Comparison of ENCODE assay signal across 11 mouse cellular contexts in genomic region chr9:52792596-52792995, GRCm38 (mm10).
DNase-seq lines count a peak whose midpoint lies in the region; ATAC-seq lines count a peak whose summit lies in the region.
"Had no signal": no experiment of that assay in that cellular context is flagged by ENCODE, and none has a peak within 500 bp of the region (broad histone marks: within the 10 kb centered on the region; RNA-seq: fewer than 3 reads in every experiment).

No protein-coding gene starts in this region.

- ATAC-seq in forebrain, embryonic 14.5 days, result no peak
- no peak for ATAC-seq in forebrain, embryonic 13.5 days
- ATAC-seq in liver, embryonic 12.5 days, result no peak
- ATAC-seq: midbrain, embryonic 16.5 days; Patski had no signal

- no peak overlapping the region for H3K4me3 ChIP-seq in forebrain, embryonic 14.5 days (ENCODE audit: low read depth, low read length)
- H3K4me3 ChIP-seq in forebrain, embryonic 13.5 days, result no peak overlapping the region
- H3K4me3 ChIP-seq in liver, embryonic 12.5 days, result no peak overlapping the region
- H3K4me3 ChIP-seq: limb, embryonic 10.5 days had no signal

- H3K4me2 ChIP-seq in forebrain, embryonic 14.5 days (ENCODE audit: low read length), result no peak overlapping the region
- no peak overlapping the region for H3K4me2 ChIP-seq in forebrain, embryonic 13.5 days
- H3K4me2 ChIP-seq in liver, embryonic 12.5 days, result no peak overlapping the region

- H3K4me1 ChIP-seq in forebrain, embryonic 14.5 days (ENCODE audit: control insufficient read depth, insufficient read depth, low read length), result no peaks in the 10 kb centered on the region
- H3K4me1 ChIP-seq in forebrain, embryonic 13.5 days, result no peaks in the 10 kb centered on the region
- H3K4me1 ChIP-seq in liver, embryonic 12.5 days, result no peaks in the 10 kb centered on the region
- H3K4me1 ChIP-seq: limb, embryonic 10.5 days had no signal

- no peak overlapping the region for H3K27ac ChIP-seq in forebrain, embryonic 14.5 days (ENCODE audit: low read depth, low read length)
- H3K27ac ChIP-seq in forebrain, embryonic 13.5 days, result no peak overlapping the region
- H3K27ac ChIP-seq in liver, embryonic 12.5 days, result no peak overlapping the region
- H3K27ac ChIP-seq: limb, embryonic 10.5 days had no signal

- DNase-seq in forebrain, embryonic 14.5 days (ENCODE audit: low spot score), result peak; percentile 32
- peak; percentile 46 for DNase-seq in 3T3-L1 (ENCODE audit: low read depth, low spot score)
- DNase-seq in cerebellum, postnatal 14 days, result peak; percentile 79
- peak; percentile 32 to 36 for DNase-seq in left cerebral cortex, adult 9 months (ENCODE audit: low spot score in 2 of 2)
- DNase-seq in thymus, postnatal 25 days, result no peak
- no peak for DNase-seq in lung, postnatal 36 days

- no peaks in the 10 kb centered on the region for H3K9me3 ChIP-seq in forebrain, embryonic 14.5 days (replicated peaks; ENCODE audit: control insufficient read depth, low read length)
- no peaks in the 10 kb centered on the region for H3K9me3 ChIP-seq in forebrain, embryonic 13.5 days (replicated peaks)
- H3K9me3 ChIP-seq in liver, embryonic 12.5 days (replicated peaks), result no peaks in the 10 kb centered on the region
- H3K9me3 ChIP-seq: limb, embryonic 10.5 days had no signal

- no peaks in the 10 kb centered on the region for H3K27me3 ChIP-seq in forebrain, embryonic 14.5 days (replicated peaks; ENCODE audit: control insufficient read depth, insufficient read depth, low read length)
- H3K27me3 ChIP-seq in forebrain, embryonic 13.5 days, result no peaks in the 10 kb centered on the region
- H3K27me3 ChIP-seq in liver, embryonic 12.5 days (replicated peaks), result no peaks in the 10 kb centered on the region
- H3K27me3 ChIP-seq: Patski had no signal

- H3K9ac ChIP-seq in forebrain, embryonic 14.5 days (ENCODE audit: low read length), result no peak overlapping the region
- no peak overlapping the region for H3K9ac ChIP-seq in forebrain, embryonic 13.5 days
- no peak overlapping the region for H3K9ac ChIP-seq in liver, embryonic 12.5 days

- 56% methylated on average over 1 of the region's 1 CpGs for WGBS in forebrain, embryonic 14.5 days
- WGBS in forebrain, embryonic 13.5 days, result 63% methylated on average over 1 of the region's 1 CpGs
- 59% methylated on average over 1 of the region's 1 CpGs for WGBS in liver, embryonic 12.5 days (ENCODE audit: insufficient replicate concordance)

- no peaks in the 10 kb centered on the region for H3K36me3 ChIP-seq in forebrain, embryonic 14.5 days (ENCODE audit: control insufficient read depth, insufficient read depth, low read length)
- H3K36me3 ChIP-seq in forebrain, embryonic 13.5 days (ENCODE audit: poor library complexity, severe bottlenecking), result no peaks in the 10 kb centered on the region
- H3K36me3 ChIP-seq in liver, embryonic 12.5 days, result no peaks in the 10 kb centered on the region
- H3K36me3 ChIP-seq: limb, embryonic 10.5 days had no signal

Comparison
In these comparisons a context has a peak if more than half of its experiments do, and no peak if none do; other contexts are left out.
1. DNase-seq: peak in forebrain, embryonic 14.5 days (single experiment), 3T3-L1 (single experiment), cerebellum, postnatal 14 days (2 of 2) and left cerebral cortex, adult 9 months (2 of 2); none in thymus, postnatal 25 days (single experiment) and lung, postnatal 36 days (single experiment).